Mouse (Mus musculus) olfactory bulb, adult 2 months (tissue): Measurements from ENCODE around the gene Hoxc12.

Experiments
- CTCF ChIP-seq: fragments of 200-500 bp; IDR thresholded peaks from 2 replicates; pipeline ENCODE4 v1.5.1; 2012; ENCODE audit warnings: low read depth, mild to moderate bottlenecking, low read length, moderate library complexity; ENCODE audit not compliant: insufficient read depth
- POLR2A ChIP-seq: fragments of 200-500 bp; IDR thresholded peaks from 2 replicates; pipeline ENCODE4 v1.6.1; 2012; ENCODE audit warnings: mild to moderate bottlenecking, low read depth, low read length, moderate library complexity; ENCODE audit not compliant: insufficient read depth

GRCm38 (mm10) chr15:102961728-102962127 is 25.2 kb downstream of the Hoxc12 start:
- TF ChIP-seq CTCF (no peak), POLR2A (no peak)
